Mouse (Mus musculus): Measurements from ENCODE around the gene Tceal1. TPM values are rescaled to one million over a fixed set of nuclear protein-coding genes. Genes with fewer than 3 reads are reported as not detected.

Tceal1 gene
- polyA plus RNA-seq, 1 experiment: 1.3 TPM

DNA sequence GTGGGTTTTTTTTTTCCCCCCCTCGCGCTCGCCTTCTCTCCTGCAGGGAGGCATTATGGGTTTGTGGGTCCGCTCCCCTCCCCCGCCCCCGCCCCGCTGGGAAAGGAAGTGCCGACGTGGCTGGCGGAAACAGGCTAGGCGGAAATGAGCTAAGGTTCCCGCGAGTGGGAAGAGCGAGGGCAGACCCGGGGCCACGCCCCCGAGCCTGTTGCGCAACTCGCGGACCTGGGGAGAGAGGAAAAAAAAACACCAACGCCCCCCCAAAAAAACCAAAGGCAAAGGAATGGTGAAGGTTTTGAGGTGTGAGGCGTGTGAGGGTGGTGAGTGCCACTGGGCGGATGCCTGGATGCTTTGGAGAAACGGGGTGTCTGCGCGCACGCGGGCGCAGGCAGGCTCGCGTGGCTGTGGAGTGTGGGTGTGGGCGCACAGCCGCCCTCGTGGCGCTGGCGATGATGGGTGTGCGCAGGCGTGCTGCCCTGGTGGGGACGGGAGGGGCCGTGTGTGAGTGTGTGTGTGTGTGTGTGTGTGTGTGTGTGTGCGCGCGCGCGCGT lies 33.9 kb downstream of the Tceal1 start:
- Histone ChIP-seq H3K27me3 (ENCODE audit: control insufficient read depth, insufficient read depth, low read length) (no peaks in the 10 kb centered on the region), H3K27ac (ENCODE audit: control insufficient read depth, insufficient read depth, low read depth, low read length) (peak overlapping the region; percentile 96), H3K4me1 (ENCODE audit: control insufficient read depth, insufficient read depth, low read length) (no peaks in the 10 kb centered on the region), H3K4me3 (ENCODE audit: control insufficient read depth, low read depth, low read length) (peak overlapping the region; percentile 95), H3K36me3 (ENCODE audit: control insufficient read depth, insufficient read depth, low read length) (no peaks in the 10 kb centered on the region)
- TF ChIP-seq CTCF (IDR thresholded peaks at IDR 0.05; ENCODE audit: control insufficient read depth, insufficient read depth, insufficient replicate concordance, low read depth, low read length) (no peak), POLR2A (IDR thresholded peaks at IDR 0.05; ENCODE audit: control insufficient read depth, low read depth, low read length) (peak; percentile 24; the same call in 1 of the 2 replicates)

DNA sequence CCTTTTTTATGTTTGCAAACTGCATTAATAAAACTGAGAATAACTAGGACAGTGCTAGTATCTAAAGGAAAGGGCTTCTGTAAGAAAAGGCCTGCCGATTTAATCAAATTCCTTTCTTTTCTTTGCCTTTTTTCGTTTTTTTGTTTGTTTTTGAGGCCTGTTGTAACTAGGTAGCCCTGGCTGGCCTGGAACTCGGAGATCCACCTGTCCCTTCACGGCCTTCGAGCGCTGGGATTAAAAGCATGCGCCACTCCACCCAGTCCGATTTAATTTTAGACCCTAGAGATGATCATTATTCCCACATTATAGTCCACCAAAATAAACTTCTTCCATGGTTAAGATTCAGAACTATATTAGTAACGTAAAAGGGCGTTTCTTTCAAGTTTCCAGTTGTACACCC lies 34.5 kb downstream of the Tceal1 start:
- peak overlapping the region; percentile 95 for H3K4me3 ChIP-seq (ENCODE audit: control insufficient read depth, low read depth, low read length)
- H3K36me3 ChIP-seq (ENCODE audit: control insufficient read depth, insufficient read depth, low read length): no peaks in the 10 kb centered on the region
- H3K27ac ChIP-seq (ENCODE audit: control insufficient read depth, insufficient read depth, low read depth, low read length): peak overlapping the region; percentile 96
- H3K4me1 ChIP-seq (ENCODE audit: control insufficient read depth, insufficient read depth, low read length): no peaks in the 10 kb centered on the region
- no peaks in the 10 kb centered on the region for H3K27me3 ChIP-seq (ENCODE audit: control insufficient read depth, insufficient read depth, low read length)
- no peak for TF ChIP-seq CTCF (IDR thresholded peaks at IDR 0.05; ENCODE audit: control insufficient read depth, insufficient read depth, insufficient replicate concordance, low read depth, low read length)
- TF ChIP-seq POLR2A (IDR thresholded peaks at IDR 0.05; ENCODE audit: control insufficient read depth, low read depth, low read length): no peak

DNA sequence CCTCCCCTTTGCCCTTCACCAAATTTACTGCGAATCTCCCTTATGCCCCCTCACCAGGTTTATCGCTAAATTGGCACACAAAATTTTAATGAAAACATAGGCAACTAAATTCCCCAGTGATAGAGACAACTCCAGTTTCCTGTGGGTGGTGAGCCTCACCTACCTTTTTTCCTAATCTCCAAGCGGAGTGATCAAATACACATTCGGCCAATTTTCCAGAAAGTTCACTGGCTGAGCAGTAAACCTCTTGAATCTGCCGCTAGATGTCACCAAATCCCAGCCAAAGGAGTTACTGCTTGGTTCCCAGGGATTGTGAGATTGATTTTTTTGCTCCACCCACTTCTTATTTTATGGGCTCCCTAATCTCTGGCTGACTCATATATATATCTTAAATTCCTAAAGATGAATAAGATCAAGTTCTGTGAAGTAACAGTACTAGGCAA lies 34.9 kb downstream of the Tceal1 start:
- peak overlapping the region; percentile 95 for H3K4me3 ChIP-seq (ENCODE audit: control insufficient read depth, low read depth, low read length)
- peak overlapping the region; percentile 96 for H3K27ac ChIP-seq (ENCODE audit: control insufficient read depth, insufficient read depth, low read depth, low read length)
- no peaks in the 10 kb centered on the region for H3K27me3 ChIP-seq (ENCODE audit: control insufficient read depth, insufficient read depth, low read length)
- H3K36me3 ChIP-seq (ENCODE audit: control insufficient read depth, insufficient read depth, low read length): no peaks in the 10 kb centered on the region
- TF ChIP-seq CTCF (IDR thresholded peaks at IDR 0.05; ENCODE audit: control insufficient read depth, insufficient read depth, insufficient replicate concordance, low read depth, low read length) (no peak), POLR2A (IDR thresholded peaks at IDR 0.05; ENCODE audit: control insufficient read depth, low read depth, low read length) (no peak)
- H3K4me1 ChIP-seq (ENCODE audit: control insufficient read depth, insufficient read depth, low read length): no peaks in the 10 kb centered on the region

DNA sequence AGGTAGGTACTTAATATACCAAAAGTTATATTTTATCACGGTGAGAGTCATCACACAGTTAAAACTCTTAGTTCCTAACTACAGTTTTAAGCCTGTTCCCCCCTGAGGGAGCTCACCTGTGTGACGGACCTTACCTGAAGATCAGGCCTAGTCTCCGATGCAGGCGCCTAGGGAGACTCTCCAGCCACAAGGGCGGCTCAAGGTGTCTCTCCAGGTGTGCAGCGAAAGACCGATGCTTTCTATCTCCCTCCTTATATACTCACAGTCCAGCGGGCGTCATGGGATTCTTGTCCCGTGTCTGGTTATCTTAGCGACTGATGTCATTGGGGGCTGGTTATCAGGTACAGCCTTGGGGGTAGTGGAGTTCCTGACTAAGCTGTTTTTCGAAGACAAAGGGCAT lies 35.7 kb downstream of the Tceal1 start, which contains the start of gene Morf4l2:
Gene Morf4l2 (minus strand): TSS at position 232 of the 400 bp plus-strand sequence.
- Histone ChIP-seq H3K27ac (ENCODE audit: control insufficient read depth, insufficient read depth, low read depth, low read length) (peak within 1 kb of the TSS; percentile 96), H3K36me3 (ENCODE audit: control insufficient read depth, insufficient read depth, low read length) (no peaks in the 10 kb centered on the region), H3K4me3 (ENCODE audit: control insufficient read depth, low read depth, low read length) (peak within 1 kb of the TSS; percentile 95), H3K27me3 (ENCODE audit: control insufficient read depth, insufficient read depth, low read length) (no peaks in the 10 kb centered on the region), H3K4me1 (ENCODE audit: control insufficient read depth, insufficient read depth, low read length) (no peaks in the 10 kb centered on the region)
- TF ChIP-seq POLR2A (IDR thresholded peaks at IDR 0.05; ENCODE audit: control insufficient read depth, low read depth, low read length) (no peak), CTCF (IDR thresholded peaks at IDR 0.05; ENCODE audit: control insufficient read depth, insufficient read depth, insufficient replicate concordance, low read depth, low read length) (no peak)

DNA sequence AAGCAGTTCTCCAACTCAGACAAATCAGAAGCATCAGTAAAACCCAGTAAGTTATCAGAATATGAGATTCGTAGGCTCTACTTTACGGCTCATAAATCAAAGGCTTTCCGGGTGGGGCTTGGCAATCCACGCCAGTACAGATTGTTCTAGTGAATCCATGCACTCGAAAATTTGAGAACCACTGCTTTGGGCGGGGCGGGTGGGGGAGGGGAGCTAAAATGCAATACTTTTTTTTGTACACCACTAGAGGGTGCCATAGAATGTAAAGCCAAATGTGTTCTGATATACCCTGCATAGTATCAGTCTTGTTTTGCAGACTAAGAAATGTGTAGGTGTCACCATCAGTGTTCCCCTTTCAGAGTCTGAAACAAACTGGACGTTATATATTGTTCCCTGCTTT lies 36.9 kb downstream of the Tceal1 start:
- TF ChIP-seq CTCF (IDR thresholded peaks at IDR 0.05; ENCODE audit: control insufficient read depth, insufficient read depth, insufficient replicate concordance, low read depth, low read length) (no peak), POLR2A (IDR thresholded peaks at IDR 0.05; ENCODE audit: control insufficient read depth, low read depth, low read length) (no peak)

DNA sequence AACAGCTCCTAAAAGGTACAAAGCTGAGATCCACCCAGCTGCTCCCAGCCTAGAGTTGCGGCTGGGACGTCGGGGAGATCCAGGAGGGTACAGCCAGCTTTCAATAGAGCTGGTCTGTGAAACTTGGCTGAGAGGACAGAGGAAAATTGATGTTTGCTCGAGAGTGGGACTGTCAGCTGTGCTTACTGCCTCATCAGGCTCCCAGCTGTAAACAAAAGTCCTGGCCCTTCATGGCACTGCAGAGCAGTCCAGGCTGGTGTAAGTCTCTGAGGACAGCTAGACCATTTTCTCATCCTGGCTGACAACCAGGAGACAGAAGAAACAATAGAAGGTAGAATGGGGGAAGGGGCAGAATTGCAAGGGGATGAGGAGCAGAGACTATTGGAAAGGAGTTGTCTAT lies 41.5 kb downstream of the Tceal1 start:
- H3K4me3 ChIP-seq (ENCODE audit: control insufficient read depth, low read depth, low read length): no peak overlapping the region
- TF ChIP-seq POLR2A (IDR thresholded peaks at IDR 0.05; ENCODE audit: control insufficient read depth, low read depth, low read length): no peak
- no peak for TF ChIP-seq CTCF (IDR thresholded peaks at IDR 0.05; ENCODE audit: control insufficient read depth, insufficient read depth, insufficient replicate concordance, low read depth, low read length)
- H3K36me3 ChIP-seq (ENCODE audit: control insufficient read depth, insufficient read depth, low read length): no peaks in the 10 kb centered on the region
- no peaks in the 10 kb centered on the region for H3K4me1 ChIP-seq (ENCODE audit: control insufficient read depth, insufficient read depth, low read length)
- H3K27me3 ChIP-seq (ENCODE audit: control insufficient read depth, insufficient read depth, low read length): no peaks in the 10 kb centered on the region
- no peak overlapping the region for H3K27ac ChIP-seq (ENCODE audit: control insufficient read depth, insufficient read depth, low read depth, low read length)

More for the DNA sequence above, 36.9 kb downstream of the Tceal1 start:
- no peaks in the 10 kb centered on the region for H3K36me3 ChIP-seq (ENCODE audit: control insufficient read depth, insufficient read depth, low read length)
- no peak overlapping the region for H3K27ac ChIP-seq (ENCODE audit: control insufficient read depth, insufficient read depth, low read depth, low read length)
- no peaks in the 10 kb centered on the region for H3K4me1 ChIP-seq (ENCODE audit: control insufficient read depth, insufficient read depth, low read length)
- no peaks in the 10 kb centered on the region for H3K27me3 ChIP-seq (ENCODE audit: control insufficient read depth, insufficient read depth, low read length)
- no peak overlapping the region for H3K4me3 ChIP-seq (ENCODE audit: control insufficient read depth, low read depth, low read length)

DNA sequence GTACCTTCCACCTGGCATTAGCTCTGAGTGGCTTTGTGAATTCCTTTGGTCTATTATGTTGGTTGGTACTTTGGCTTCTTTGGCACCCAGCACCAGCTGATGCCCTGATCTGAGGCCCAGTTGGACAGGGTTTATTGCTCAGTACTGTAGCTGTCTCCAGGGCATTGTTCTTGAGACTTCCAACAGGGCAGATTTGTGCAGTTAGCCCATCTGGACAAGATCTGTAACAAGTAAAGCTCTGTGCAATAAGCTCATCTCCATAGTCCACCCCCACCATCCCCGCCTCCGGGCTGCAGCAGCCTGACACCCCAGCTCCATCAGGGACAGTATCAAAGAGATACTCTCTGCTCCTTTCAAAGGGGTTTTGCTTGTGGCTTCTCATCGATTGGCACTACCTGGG lies 47.7 kb downstream of the Tceal1 start:
- no peaks in the 10 kb centered on the region for H3K27me3 ChIP-seq (ENCODE audit: control insufficient read depth, insufficient read depth, low read length)
- H3K4me1 ChIP-seq (ENCODE audit: control insufficient read depth, insufficient read depth, low read length): no peaks in the 10 kb centered on the region
- no peak overlapping the region for H3K4me3 ChIP-seq (ENCODE audit: control insufficient read depth, low read depth, low read length)
- H3K36me3 ChIP-seq (ENCODE audit: control insufficient read depth, insufficient read depth, low read length): no peaks in the 10 kb centered on the region
- H3K27ac ChIP-seq (ENCODE audit: control insufficient read depth, insufficient read depth, low read depth, low read length): no peak overlapping the region
- TF ChIP-seq POLR2A (IDR thresholded peaks at IDR 0.05; ENCODE audit: control insufficient read depth, low read depth, low read length): no peak
- no peak for TF ChIP-seq CTCF (IDR thresholded peaks at IDR 0.05; ENCODE audit: control insufficient read depth, insufficient read depth, insufficient replicate concordance, low read depth, low read length)

Other genes with a start within 250 kb of the Tceal1 start
- gene Kir3dl1, start 190.0 kb upstream of the Tceal1 start, polyA plus RNA-seq (2012; rRNA removed): not detected in 2 replicates
- gene Kir3dl2, start 163.9 kb upstream of the Tceal1 start, polyA plus RNA-seq (2012; rRNA removed): 0.13 and 0.15 TPM in 2 replicates
- gene Tceal3, start 117.1 kb upstream of the Tceal1 start, polyA plus RNA-seq (2012; rRNA removed): 2.4 and 2.6 TPM in 2 replicates
- gene Morf4l2, start 35.7 kb downstream of the Tceal1 start, polyA plus RNA-seq (2012; rRNA removed): 20.4 and 22.6 TPM in 2 replicates
- gene Glra4, start 72.2 kb downstream of the Tceal1 start, polyA plus RNA-seq (2012; rRNA removed): 0.05 TPM in 1 of 2 replicates, not detected in the other
- 10.6 and 15.6 TPM in 2 replicates for gene Plp1, start 114.7 kb downstream of the Tceal1 start, polyA plus RNA-seq (2012; rRNA removed)
- gene Rab9b, start 160.8 kb downstream of the Tceal1 start, polyA plus RNA-seq (2012; rRNA removed): 0.23 and 0.43 TPM in 2 replicates
- 0.72 and 0.91 TPM in 2 replicates for gene H2bfm, start 219.3 kb downstream of the Tceal1 start, polyA plus RNA-seq (2012; rRNA removed)

Measured in testis, adult 2 months (tissue).